Mouse (Mus musculus) regulatory T cell (primary cell): Measurements from ENCODE around the gene Exoc8.

ENCODE experiments used
- in situ Hi-C: fragments of 300-600 bp; cut with MboI, MseI; formaldehyde crosslinking; loops from one replicate; pipeline ENCODE4 v1.15.1; 2025; ENCODE audit warnings: high pct_unique_total_duplicates

Gene Exoc8

DNA sequence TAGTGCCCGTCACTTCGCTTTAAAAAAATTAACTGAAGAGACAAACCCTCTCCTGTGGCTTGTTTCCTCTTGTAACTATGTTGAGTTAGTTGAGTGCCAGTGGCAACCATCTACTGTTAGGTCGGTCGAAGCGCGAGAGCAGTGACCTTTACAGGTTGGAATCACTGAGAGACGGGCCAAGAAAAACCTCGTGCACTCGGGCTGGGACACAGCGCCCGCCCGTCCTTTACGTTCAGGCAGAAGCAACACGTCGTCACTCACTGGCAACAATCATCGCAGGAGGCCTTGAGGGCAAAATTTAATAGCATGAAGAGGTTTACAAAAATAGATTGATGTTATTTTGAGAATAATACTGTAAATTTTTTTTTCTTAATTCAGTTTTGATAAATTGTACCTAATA lies 12.4 kb upstream of the Exoc8 start:
- in situ Hi-C loops, result no loop called here

DNA sequence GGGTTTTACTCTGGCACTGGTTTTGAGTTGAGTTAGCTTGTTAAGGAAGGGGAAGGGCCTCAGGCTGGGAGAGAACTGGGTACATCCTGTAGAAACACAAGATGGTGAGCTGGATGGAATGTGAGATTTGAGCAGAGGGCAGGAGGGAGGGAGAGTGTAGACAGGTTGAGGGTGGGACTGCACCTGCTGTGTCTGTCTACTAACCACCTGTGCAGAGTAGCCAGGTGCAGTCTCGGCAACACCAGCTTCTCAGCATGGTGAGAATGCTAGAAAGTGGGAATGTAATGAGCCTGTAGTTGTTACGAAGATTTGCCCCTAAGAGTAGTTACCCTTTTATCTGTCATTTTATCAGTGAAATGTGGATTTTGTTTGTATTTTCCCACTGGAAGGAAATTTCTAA lies 8.0 kb upstream of the Exoc8 start:
- in situ Hi-C loops, result no loop called here

DNA sequence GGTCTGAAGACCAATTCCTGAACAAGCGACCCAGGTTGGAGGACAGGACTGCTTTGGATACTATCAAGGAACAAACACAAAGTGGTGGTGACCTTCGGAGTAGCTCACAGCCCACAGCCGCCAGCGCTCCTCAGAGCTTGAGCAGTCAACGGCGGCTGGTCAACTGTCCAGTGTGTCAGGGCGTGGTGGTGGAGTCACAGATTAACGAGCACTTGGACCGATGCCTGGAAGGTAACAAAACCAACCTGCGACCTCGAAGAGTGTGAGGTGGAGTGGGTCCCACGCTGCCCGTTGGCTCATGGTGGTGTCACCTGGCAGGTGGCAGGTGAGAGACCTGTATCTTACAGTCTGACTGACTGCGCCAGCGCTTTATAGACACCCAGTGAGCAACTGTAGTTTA lies 5.7 kb upstream of the Exoc8 start:
- in situ Hi-C loops, result no loop called here

DNA sequence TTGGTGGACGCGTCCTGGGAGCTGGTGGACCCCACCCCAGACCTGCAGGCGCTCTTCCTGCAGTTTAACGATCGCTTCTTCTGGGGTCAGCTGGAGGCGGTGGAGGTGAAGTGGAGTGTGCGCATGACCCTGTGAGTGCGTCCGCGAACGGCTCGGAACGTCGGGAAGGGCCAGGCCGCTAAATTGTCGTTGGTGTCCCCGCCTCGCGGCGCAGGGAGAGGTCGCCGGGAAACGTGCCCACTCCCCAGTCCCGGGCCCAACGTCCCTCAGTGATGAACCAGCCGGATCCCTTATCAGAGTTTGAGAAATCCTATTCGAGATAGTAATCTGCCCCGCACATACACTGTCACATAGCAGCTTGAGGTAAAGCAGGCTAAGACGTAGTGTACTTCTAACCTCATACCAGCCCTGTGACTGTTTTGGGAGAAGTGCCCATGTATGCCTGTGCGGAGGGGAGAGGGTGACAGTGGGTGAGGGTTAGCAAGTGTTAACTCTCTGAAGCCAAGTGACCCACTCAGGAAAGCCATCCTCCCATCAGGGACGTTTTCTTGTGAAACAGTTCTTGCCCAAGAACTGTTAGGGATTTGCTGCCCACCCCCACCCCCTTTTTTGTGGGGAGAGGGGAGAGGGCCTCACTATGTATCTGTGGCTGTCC lies 873 bp upstream of the Exoc8 start:
- in situ Hi-C loops, result no loop called here

DNA sequence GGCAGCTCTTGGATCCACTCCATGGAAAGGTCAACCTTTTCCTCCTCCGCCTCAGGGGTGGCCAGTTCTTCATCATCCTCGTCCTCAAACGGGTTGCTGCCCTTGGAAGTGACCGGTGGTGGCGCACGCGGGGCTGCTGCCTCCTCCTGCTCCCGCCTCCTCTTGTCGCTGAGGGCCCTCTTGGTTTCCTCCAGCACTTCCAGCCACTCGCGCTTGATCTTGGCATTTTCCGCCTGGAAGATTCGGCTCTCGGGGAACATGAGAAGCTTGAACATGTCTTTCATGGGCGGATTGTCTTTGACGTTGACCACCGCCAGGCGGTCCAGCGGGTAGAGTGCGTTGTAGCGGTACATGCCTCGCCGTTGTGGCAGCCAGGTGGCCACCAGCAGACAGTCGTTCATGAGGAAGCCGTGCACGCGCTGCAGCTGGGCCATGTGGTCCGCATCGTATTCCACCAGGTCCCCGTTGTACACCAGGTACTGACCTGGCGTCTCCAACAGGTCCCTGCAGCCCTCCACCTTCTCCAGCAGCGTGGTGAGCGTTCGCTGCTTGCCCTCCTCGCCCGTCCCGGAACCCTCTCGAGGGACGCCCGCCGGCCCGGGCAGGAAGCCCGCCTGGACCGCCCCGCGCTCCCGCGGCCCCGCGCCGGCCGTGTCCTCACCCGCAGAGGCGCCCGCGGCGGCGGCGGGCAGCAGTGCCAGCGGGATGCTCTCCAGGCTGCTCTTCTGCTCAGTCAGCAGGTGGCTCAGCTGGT lies 696 bp downstream of the Exoc8 start:
- in situ Hi-C loops, result no loop called here

DNA sequence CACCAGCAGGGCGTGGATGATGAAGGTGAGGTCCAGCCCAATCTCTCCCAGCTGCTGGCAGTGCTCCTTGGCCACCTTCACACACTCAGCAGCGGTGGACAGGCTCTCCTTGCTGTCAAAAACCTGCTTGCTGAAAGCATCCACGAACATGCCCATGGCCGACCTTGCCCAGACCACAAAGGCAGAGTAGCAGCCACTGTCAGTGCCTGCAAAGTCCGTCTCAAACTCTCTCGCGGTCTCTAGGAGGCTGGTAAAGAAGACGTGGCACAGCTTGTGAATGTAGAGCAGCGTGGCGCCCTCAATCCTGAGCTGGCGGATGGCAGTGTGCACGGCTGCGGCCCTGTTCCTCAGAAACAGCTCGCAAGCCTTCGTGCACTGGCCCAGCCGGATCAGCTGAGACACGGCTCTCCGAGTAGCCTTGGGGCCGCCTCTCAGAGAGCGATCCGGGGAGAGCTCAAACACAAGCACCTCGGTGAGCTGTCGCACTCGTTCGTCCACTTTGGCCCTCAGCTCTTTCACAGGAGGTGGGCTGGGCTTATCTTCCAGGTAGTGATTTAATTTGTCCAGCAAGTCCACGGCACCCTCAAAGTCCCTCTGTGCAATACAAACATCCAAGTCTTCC lies 1.4 kb downstream of the Exoc8 start:
- in situ Hi-C loops, result no loop called here

DNA sequence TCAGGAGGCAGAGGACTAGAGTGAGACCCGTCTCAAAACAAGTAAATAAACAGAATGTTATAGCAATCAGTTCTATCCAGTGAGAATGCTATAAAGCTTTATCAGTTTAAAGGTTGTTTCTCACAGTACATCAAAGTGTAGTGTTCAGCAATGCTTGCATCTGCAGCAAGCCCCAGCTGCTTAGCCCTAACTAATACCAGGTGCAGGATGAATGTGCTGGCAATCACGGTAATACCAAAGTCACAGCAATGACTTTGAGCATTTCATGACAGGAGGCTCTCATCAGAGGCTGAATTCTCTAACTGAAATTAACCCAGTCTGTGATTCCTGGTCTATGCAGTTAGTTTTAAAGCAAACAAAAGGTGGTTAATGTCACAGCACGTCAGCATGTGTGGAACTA lies 4.9 kb downstream of the Exoc8 start:
- in situ Hi-C loops, result no loop called here

DNA sequence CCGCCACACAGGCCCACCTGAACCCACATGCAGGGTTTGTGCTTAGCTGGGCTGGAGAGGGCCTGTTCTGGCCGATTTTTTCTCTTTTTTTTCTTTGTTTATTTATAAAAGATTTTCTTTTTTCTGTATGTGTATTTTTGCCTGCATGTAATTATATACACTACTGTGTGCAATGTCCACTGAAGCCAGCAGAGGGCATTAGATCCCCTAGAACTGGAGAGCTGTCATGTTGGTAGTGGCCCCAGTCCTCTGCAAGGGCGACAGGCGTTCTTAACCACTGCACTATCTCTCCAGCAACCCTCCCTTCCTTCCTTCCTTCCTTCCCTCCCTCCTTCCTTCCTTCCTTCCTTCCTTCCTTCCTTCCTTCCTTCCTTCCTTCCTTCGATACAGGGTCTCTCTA lies 9.1 kb downstream of the Exoc8 start:
- in situ Hi-C loops, result no loop called here

DNA sequence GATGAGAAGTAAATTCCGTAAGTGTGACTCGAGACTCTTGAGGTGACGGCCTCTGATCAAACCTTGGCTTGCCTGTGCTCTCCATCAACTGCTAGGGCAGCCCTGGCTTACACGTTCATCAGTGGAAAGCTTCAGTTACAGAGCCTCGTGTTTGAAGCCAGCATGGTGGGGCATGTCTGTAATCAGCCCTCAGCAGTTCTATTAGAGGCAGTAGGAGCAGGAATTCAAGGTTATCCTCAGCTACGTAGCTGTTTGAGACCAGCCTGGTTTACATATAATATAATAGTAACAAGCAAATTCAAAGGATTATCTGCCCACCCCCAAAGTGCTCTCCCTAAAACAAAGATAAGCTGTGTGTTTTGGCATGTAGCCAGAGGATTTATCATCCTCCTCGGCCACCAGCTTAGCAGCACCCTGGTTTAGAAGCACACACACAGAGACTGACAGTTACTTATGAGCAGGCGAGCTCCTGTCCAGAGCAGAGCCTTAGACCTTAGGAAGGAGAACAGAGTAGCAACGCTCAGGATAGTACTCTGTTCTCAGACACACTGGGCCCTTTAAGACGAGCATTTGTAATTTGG lies 18.5 kb downstream of the Exoc8 start:
- in situ Hi-C loops, result no loop called here

DNA sequence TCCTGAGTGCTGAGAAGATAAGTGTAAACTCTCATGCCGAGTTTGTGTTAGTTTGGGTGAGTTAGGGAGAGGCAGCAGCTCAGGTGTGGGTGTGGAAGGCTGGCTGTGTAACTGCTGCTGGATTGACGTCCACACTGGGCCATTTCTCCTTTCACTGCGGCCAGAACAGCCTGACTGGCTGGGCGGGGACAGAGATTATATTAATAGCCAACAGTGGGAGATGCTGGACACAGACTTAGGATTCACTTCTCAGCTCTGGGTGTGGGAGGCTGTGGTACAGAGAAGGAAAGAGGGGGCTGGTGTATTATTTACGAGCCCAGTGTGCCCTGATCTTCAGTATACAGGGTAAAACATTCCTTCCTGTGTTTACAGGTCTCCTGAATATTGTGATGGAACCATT lies 19.4 kb downstream of the Exoc8 start:
- in situ Hi-C loops, result no loop called here

DNA sequence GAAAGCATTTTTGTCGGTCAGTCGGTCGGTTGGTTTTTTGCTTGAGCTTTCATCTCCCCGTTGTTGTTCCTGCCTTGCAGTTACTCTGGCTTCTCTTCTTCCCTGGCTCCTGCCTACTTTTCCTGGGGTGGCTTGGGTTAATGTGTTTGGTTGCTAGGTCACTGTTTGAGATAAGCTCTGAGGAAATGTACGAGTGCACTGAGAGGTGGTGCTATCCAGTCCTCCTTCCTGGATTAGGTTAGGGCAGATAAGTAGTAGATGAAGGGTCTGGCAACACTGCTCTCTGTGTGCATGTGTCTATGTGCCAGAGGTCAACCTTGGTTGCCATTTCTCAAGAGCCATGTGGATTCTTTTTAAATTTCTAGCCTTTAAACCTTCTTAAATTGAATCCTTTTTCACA lies 24.8 kb downstream of the Exoc8 start:
- in situ Hi-C loops, result no loop called here

DNA sequence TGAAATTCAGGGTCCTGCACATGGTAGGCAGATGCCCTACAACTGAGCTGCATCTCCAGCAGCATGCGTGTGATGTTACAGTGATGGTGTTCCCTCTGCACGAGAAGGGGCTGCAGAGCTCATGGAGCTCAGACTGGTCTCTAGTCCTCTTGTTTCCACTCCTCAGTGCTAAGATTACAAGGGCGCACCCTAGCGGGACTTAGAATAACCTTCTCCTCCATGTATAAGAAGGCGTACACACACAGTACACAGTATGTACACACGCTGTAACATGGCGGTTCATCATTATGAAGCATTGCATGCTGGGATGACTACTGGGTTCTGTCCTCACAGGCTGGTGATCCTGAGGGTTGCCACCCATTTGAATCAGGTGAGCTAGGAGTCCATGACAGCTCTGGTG lies 25.4 kb downstream of the Exoc8 start:
- in situ Hi-C loops, result no loop called here

DNA sequence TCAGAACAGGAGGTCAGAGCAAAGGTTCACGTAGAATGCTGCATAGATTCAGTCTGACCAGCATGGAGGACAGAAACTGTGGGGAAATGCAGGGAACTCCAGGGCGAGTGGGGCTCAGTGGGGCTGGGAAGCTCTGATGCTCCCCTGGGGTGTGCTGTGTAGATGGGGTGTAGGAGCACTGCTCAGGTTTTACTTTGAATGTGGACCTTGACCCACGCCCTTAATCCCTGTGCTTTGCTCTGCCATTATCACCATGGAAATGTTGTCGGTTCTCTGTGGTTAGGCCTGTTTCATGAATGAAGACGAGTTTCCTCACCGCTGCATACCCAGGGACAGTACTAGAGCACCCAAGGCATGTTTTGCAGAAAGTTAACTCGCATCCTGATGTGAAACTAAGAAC lies 26.0 kb downstream of the Exoc8 start:
- in situ Hi-C loops, result no loop called here

DNA sequence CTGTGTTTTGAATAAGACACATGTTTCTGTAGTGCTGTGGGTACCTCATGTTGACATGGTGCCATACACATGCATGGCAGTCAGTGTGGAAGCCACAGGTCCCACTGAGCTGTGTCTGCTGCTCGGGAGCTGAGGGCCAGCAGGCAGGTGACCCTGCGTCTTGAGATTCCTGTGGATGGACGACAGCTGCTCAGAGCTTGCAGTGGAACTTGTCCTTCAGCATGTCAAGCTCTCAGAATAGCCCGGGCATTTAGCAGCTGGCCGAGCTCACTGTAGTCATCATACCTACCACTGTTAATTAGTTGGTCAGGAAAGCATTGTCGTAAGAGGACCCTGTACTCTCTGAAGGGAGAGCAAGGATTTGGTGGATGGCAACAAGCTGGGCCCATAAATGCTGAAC lies 27.8 kb downstream of the Exoc8 start:
- in situ Hi-C loops, result no loop called here

DNA sequence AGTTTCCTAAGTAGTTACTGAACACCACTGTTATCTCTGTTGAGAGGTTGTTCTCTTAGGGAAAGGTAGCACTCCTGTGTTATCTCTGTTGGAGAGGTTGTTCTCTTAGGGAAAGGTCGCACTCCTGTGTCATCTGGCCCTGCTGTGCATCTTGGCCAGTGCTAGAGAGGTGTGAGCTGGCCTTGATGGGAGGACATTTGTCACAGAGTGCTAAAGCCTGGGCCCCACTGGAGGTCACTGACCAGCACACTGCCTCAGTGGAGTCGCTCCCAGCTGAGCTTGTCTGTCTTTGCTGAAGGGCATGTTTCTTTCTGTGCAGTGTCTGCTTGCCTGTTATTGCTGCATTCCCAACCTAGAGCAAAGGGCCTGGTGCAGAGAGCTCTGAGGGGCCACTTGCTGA lies 30.4 kb downstream of the Exoc8 start:
- in situ Hi-C loops, result no loop called here

DNA sequence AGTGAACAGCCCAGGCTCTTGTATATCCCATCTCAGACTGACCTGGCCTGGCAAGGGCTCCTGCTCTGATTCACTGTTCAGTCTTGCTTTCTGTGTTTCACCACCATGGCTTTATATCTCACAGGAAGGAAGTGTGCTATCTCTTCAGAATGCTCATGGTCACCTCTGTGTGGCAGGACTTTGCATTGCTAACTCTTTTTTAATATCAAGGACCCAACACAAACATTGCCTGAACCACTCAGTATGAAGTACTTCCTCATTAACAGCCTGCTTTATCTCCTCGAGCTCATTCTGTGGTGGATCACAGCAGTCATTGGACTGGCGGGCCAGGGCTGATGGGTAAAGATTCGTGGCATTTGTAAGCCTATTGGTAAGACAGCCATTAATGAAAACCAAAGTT lies 30.8 kb downstream of the Exoc8 start:
- in situ Hi-C loops, result no loop called here

DNA sequence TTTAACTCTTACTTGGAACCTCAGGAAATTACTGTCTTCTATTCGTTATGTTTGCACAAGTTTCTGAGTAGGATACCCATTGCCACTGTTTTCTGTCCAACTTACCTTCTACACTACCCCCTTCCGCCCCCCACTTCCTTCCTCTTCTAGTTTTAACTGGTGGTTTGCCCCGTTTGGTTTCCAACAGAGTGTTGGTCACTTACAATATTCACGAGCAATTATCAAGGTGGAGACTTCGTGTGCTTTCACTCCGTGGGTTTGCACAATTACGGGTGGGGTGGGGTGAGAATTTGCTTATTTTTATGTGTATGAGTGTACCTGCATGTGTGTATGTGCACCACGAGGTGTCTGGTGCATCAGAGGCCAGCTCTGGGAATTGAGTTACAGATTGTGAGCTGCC lies 33.8 kb downstream of the Exoc8 start:
- in situ Hi-C loops, result loop anchor here (5.0 kb wide), 1 partner anchor 141 kb away; the partner anchor contains the start of genes Arv1 and Ttc13

DNA sequence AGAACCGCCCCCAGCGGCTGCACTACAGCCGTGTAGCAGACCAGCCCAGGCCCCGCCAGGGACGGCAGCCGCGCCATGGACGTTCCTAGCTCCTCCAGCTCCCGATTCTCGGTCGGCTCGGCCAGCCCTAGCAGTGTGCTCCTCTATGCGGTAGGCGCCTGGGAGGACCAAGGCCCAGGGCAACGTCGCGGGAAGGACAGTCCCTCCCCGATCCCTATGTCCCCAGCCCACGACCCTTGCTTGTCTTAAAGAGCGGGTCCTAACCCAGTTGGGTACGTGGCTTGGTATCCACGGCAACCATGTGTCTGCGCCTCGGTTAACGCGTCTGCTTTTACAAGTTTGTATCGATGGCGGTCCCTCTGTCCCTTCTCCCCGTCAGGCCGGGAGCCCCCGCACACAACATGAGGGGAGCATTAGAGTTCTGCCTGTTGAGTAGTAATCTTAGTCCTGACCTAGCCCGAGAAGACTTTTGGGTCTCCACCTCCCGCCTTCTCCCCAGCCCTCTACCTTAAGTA lies 34.3 kb downstream of the Exoc8 start:
- in situ Hi-C loops, result loop anchor here (5.0 kb wide), 1 partner anchor 141 kb away; the partner anchor contains the start of genes Arv1 and Ttc13

DNA sequence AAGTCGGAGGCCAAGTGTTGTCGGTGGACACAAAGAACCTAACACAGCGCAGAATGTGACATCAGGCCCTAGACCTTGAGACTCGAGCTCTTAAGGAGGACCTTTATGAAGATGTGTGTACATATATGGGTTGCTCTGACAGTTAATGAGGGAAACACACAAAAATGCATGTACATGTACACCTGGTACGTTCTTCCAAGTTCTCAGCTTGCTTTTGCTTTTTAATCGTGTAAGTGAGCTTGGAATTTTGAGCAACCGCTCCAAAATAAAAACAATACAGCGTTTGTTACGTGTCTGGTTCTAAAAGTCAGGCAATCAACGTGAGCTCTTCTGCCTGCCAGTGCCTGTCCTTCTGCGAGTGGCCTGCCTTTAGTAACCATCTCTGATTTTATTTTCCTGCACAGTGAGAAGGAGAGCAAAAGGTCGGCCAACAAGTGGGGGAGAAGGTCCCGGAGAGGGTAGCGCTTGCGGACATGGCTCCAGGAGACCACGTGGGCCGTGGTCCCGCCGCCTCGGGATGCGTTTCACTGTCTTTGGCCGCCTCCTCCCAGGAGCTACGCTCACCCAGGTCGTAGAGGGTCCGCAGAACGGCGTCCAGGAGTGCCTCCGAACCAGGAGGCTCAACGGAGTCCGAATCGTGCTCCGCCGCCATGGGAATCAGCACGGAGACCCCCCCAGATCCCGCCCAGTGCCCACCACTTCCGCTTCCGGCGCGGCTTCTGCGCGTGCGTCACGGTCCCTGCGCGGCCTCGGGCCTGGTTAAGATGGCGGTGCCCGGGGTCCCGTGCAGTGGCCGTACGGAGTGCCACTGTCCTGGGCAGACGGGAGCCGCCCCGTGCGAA lies 35.0 kb downstream of the Exoc8 start, which contains the start of the genes Gnpat and 2810004N23Rik:
Gnpat (plus strand) TSS at position 713 of the 842 bp plus-strand sequence.
2810004N23Rik (minus strand) TSS at position 800 of the 842 bp plus-strand sequence.
- in situ Hi-C loops, result loop anchor here (5.0 kb wide), 1 partner anchor 140 kb away; the partner anchor contains the start of genes Arv1 and Ttc13

DNA sequence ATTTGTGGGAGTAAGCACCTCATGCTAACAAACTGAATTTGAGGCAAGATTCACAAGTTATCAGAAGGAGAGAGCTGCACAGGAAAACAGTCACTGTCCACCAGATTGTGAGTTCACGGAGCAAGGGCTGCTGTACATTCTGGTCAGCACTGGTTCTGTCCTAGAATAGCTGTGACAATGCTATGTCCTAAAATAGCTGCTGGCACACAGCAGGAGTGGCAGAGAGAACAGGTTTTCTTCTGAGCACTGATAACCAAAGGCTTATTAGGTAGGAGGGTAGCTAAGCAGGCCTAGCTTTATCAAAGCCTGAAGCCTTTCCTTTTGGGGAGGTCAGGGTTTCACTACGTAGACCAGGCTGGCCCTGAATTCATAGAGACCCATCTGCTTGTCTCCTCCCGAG lies 37.3 kb downstream of the Exoc8 start:
- in situ Hi-C loops, result loop anchor here (5.0 kb wide), 1 partner anchor 138 kb away; the partner anchor contains the start of genes Arv1 and Ttc13

DNA sequence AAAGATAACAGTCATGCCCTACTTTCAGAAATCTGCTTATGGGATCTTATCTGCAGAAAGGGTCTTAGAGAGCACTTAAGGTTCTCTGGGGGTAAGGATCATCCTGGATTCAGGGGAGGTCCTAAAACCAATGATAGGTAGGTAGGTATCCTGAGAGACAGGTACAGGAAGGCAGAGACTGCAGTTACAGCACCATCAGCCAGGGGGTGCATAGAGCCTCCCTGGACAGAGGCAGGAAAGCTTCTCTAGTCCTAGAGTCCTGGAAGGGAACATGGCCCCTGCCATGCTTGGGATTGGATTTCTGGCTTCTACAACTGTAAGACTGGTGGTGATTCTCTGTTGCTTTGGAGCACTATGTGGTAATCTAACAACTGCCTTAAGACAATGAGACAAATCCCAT lies 38.0 kb downstream of the Exoc8 start:
- in situ Hi-C loops, result no loop called here
